Mouse (Mus musculus): ENCODE data around the gene Unc93b1. TPM values are rescaled to one million over a fixed set of nuclear protein-coding genes. Genes with fewer than 3 reads are reported as not detected.

The Unc93b1 gene
- polyA plus RNA-seq, 1 experiment = 14.3 TPM

- TF ChIP-seq CTCF (IDR thresholded peaks at IDR 0.05; ENCODE audit: borderline replicate concordance, insufficient read depth, low read depth, low read length) = no peak
- no peak for TF ChIP-seq POLR2A (IDR thresholded peaks at IDR 0.05; ENCODE audit: borderline replicate concordance, insufficient read depth, low read length)
- Histone ChIP-seq H3K27me3 (ENCODE audit: control insufficient read depth, insufficient read depth, low read length) (no peaks in the 10 kb centered on the region), H3K4me1 (ENCODE audit: control insufficient read depth, insufficient read depth, low read length) (peaks cover 6% of the 10 kb centered on the region; the same call in 1 of the 2 replicates), H3K4me3 (replicated peaks; ENCODE audit: insufficient read depth, low read depth, low read length) (peak within 1 kb of the TSS; percentile 33), H3K27ac (ENCODE audit: insufficient read depth, low read length) (no peak within 1 kb of the TSS)
- 7% methylated on average over 36 of the region's 36 CpGs for WGBS
- DNase-seq = peak; percentile 50 to 59
Observed at GRCm38 (mm10) chr19:3906795-3907786, 27.9 kb upstream of the Unc93b1 start, which contains the start of gene Tcirg1. Gene Tcirg1 (minus strand): TSS chr19:3907133.

DNA sequence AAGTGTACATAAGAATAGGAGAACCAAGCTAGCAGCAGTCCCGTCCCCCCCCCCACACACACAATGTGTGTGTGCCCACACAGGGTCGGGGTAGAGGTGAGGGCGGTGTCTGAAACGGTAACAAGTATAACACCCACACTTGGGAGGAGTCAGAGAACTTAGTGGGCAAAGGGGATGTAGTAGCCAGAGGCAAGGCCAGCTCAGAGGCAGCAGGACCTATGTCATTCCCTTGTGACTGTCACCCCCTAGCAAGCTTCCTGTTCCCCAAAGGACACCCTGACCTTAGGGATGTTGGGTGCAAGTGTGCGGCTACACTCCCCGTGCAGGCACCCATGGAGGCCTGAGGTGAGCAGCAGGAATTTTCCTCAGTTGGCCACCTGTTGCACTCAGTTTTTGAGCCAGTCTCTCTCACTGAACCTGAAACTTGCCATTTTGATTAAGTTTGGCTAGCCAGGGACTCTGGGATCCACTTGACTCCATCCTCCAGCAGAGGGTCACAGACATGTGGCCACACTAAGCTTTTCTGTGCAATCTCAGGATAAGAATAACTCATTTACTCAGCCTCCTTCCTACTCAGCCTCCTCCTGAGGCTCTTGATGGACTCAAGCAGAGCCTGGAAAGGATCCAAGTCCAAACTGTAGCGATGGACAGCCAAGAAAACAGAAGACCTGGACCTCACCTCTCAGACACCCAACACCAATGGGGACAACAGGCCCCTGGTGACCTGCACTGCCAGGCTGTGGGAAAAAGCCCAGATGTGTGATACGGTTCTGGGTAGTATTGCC is 26.9 kb upstream of the Unc93b1 start:
- 63% methylated on average over 8 of the region's 8 CpGs for WGBS
- no peak for TF ChIP-seq CTCF (IDR thresholded peaks at IDR 0.05; ENCODE audit: borderline replicate concordance, insufficient read depth, low read depth, low read length)
- no peak for TF ChIP-seq POLR2A (IDR thresholded peaks at IDR 0.05; ENCODE audit: borderline replicate concordance, insufficient read depth, low read length)

DNA sequence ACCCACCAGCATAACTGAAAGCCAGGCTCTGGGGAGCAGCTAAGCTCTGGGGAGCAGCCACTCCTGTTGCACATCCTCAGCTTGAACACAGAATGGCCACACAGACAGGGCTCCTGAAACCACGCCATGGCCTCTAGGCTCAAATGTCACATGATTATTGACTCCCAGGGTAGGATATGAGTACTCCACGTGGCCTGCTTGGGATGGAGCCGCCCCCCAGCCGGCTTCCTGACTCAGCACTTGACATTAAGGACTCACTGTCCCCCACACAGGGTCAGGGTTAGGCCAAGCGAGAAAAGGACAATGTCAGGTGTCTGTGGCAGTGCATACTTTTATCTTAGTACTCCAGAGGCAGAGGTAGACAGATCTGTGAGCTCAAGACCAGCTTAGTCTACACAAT is 24.8 kb upstream of the Unc93b1 start:
- Histone ChIP-seq H3K27me3 (ENCODE audit: control insufficient read depth, insufficient read depth, low read length) (no peaks in the 10 kb centered on the region), H3K4me1 (ENCODE audit: control insufficient read depth, insufficient read depth, low read length) (peaks cover 11% of the 10 kb centered on the region; the same call in 1 of the 2 replicates), H3K27ac (ENCODE audit: insufficient read depth, low read length) (no peak overlapping the region), H3K4me3 (replicated peaks; ENCODE audit: insufficient read depth, low read depth, low read length) (no peak overlapping the region)
- no peak for TF ChIP-seq CTCF (IDR thresholded peaks at IDR 0.05; ENCODE audit: borderline replicate concordance, insufficient read depth, low read depth, low read length)
- TF ChIP-seq POLR2A (IDR thresholded peaks at IDR 0.05; ENCODE audit: borderline replicate concordance, insufficient read depth, low read length) = no peak
- DNase-seq = no peak
- WGBS = 73% methylated on average over 5 of the region's 5 CpGs

More for the DNA sequence above, 26.9 kb upstream of the Unc93b1 start:
- Histone ChIP-seq H3K27me3 (ENCODE audit: control insufficient read depth, insufficient read depth, low read length) (no peaks in the 10 kb centered on the region), H3K4me3 (replicated peaks; ENCODE audit: insufficient read depth, low read depth, low read length) (no peak overlapping the region), H3K27ac (ENCODE audit: insufficient read depth, low read length) (no peak overlapping the region), H3K4me1 (ENCODE audit: control insufficient read depth, insufficient read depth, low read length) (peaks cover 6% of the 10 kb centered on the region; the same call in 1 of the 2 replicates)
- DNase-seq = no peak

GRCm38 (mm10) chr19:3912337-3913204 is 22.4 kb upstream of the Unc93b1 start, which contains the start of gene Ndufs8:
Gene Ndufs8 (minus strand): TSS chr19:3912774.
- H3K4me3 ChIP-seq (replicated peaks; ENCODE audit: insufficient read depth, low read depth, low read length) = peak within 1 kb of the TSS; percentile 87
- H3K4me1 ChIP-seq (ENCODE audit: control insufficient read depth, insufficient read depth, low read length) = peaks cover 11% of the 10 kb centered on the region; the same call in 1 of the 2 replicates
- TF ChIP-seq POLR2A (IDR thresholded peaks at IDR 0.05; ENCODE audit: borderline replicate concordance, insufficient read depth, low read length) (peak; percentile 45; the same call in 1 of the 2 replicates), CTCF (IDR thresholded peaks at IDR 0.05; ENCODE audit: borderline replicate concordance, insufficient read depth, low read depth, low read length) (no peak)
- peak; percentile 94 to 98 for DNase-seq
- H3K27me3 ChIP-seq (ENCODE audit: control insufficient read depth, insufficient read depth, low read length) = no peaks in the 10 kb centered on the region
- H3K27ac ChIP-seq (ENCODE audit: insufficient read depth, low read length) = peak within 1 kb of the TSS; percentile 80
- under 1% methylated on average over 43 of the region's 43 CpGs for whole genome bisulfite sequencing

DNA sequence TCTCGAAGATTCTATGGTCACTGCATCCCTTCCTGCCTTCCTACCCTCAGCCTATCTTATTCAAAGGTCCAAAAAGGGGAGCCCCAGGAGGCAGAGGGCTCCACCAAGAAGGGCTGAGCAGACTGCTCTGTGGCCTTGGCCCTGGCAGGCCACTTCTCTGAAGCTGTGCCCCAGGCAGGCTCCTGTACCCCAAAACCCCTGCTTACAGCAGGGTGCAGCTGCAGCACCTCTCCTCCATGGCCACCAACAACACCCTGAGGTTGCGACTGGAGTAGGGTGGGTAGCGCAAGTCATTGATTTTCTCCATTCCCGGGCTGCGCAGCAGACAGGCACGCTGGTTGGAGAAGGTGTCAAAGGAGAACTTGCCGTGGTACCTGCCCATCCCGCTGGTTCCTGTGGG is 21.3 kb upstream of the Unc93b1 start:
- no peak for TF ChIP-seq POLR2A (IDR thresholded peaks at IDR 0.05; ENCODE audit: borderline replicate concordance, insufficient read depth, low read length)
- no peak for TF ChIP-seq CTCF (IDR thresholded peaks at IDR 0.05; ENCODE audit: borderline replicate concordance, insufficient read depth, low read depth, low read length)
- WGBS = 88% methylated on average over 8 of the region's 8 CpGs
- DNase-seq = no peak
- no peaks in the 10 kb centered on the region for H3K27me3 ChIP-seq (ENCODE audit: control insufficient read depth, insufficient read depth, low read length)
- peaks cover 11% of the 10 kb centered on the region; the same call in 1 of the 2 replicates for H3K4me1 ChIP-seq (ENCODE audit: control insufficient read depth, insufficient read depth, low read length)
- peak overlapping the region; percentile 67; the same call in 1 of the 2 replicates for H3K27ac ChIP-seq (ENCODE audit: insufficient read depth, low read length)
- H3K4me3 ChIP-seq (replicated peaks; ENCODE audit: insufficient read depth, low read depth, low read length) = peak overlapping the region; percentile 81

GRCm38 (mm10) chr19:3914535-3914934 is 20.5 kb upstream of the Unc93b1 start:
- DNase-seq = no peak
- no peaks in the 10 kb centered on the region for H3K27me3 ChIP-seq (ENCODE audit: control insufficient read depth, insufficient read depth, low read length)
- no peak overlapping the region for H3K4me3 ChIP-seq (replicated peaks; ENCODE audit: insufficient read depth, low read depth, low read length)
- no peak for TF ChIP-seq CTCF (IDR thresholded peaks at IDR 0.05; ENCODE audit: borderline replicate concordance, insufficient read depth, low read depth, low read length)
- TF ChIP-seq POLR2A (IDR thresholded peaks at IDR 0.05; ENCODE audit: borderline replicate concordance, insufficient read depth, low read length) = no peak
- no peak overlapping the region for H3K27ac ChIP-seq (ENCODE audit: insufficient read depth, low read length)
- H3K4me1 ChIP-seq (ENCODE audit: control insufficient read depth, insufficient read depth, low read length) = peaks cover 11% of the 10 kb centered on the region; the same call in 1 of the 2 replicates
- 92% methylated on average over 5 of the region's 5 CpGs for WGBS
